Comparison of ENCODE assay signal across 15 mouse cellular contexts in the genomic region with DNA sequence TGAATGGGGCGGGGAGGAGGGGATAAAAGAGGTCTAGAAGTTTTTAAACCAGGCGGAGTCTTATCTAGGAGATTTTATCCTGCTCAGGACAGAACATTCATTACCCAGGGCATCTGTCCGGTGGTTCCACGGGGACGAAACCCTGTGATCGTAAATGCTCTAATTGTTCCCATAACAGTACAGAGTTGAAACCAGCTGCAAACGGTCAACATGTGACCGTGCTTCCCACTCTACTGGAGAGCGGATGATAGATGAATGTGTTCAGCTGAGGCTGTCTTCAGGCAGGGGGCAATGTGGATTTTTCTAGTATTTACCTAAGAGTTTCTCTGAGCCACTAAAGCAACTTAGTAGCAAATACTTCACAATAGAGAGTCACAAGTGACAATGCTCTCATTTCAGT. TPM values are rescaled to one million over a fixed set of nuclear protein-coding genes. Genes with fewer than 3 reads are reported as not detected.
A peak's percentile ranks its signal among the peaks of the same experiment; 100 is the strongest.
DNase-seq lines count a peak whose midpoint lies in the region; ATAC-seq and TF ChIP-seq lines count a peak whose summit lies in the region.
"Had no signal": no experiment of that assay in that cellular context is flagged by ENCODE, and none has a peak within 500 bp of the region (broad histone marks: within the 10 kb centered on the region; RNA-seq: fewer than 3 reads in every experiment).

No protein-coding gene starts in this region.

- H3K27me3 ChIP-seq in heart, embryonic 10.5 days (ENCODE audit: insufficient read depth, poor library complexity, severe bottlenecking) = no peaks in the 10 kb centered on the region
- H3K27me3 ChIP-seq in lung, embryonic 16.5 days (ENCODE audit: control insufficient read depth, insufficient read depth, low read depth, low read length) = no peaks in the 10 kb centered on the region
- H3K27me3 ChIP-seq in embryonic facial prominence, embryonic 15.5 days = no peaks in the 10 kb centered on the region
- no peaks in the 10 kb centered on the region for H3K27me3 ChIP-seq in stomach, postnatal 0 days (ENCODE audit: control insufficient read depth, insufficient read depth, low read length)
- H3K27me3 ChIP-seq: embryonic facial prominence, embryonic 12.5 days; liver, embryonic 12.5 days had no signal

- H3K27ac ChIP-seq in heart, embryonic 10.5 days = peak overlapping the region; percentile 64; the same call in 1 of the 2 replicates
- 0 out of 2 replicates have a peak overlapping the region, but pooled peaks have one; percentile 6 for H3K27ac ChIP-seq in lung, embryonic 16.5 days (ENCODE audit: low read length)
- H3K27ac ChIP-seq in embryonic facial prominence, embryonic 15.5 days (replicated peaks) = 0 out of 2 replicates have a peak overlapping the region, but pooled peaks have one; percentile 22
- no peak overlapping the region for H3K27ac ChIP-seq in stomach, postnatal 0 days (replicated peaks)
- H3K27ac ChIP-seq: left cerebral cortex, adult 2 months; liver, embryonic 12.5 days had no signal

- no peak overlapping the region for H3K4me2 ChIP-seq in lung, embryonic 16.5 days (ENCODE audit: low read depth, low read length)
- peak overlapping the region; percentile 24; the same call in 1 of the 2 replicates for H3K4me2 ChIP-seq in embryonic facial prominence, embryonic 15.5 days (replicated peaks)
- peak overlapping the region; percentile 42 for H3K4me2 ChIP-seq in stomach, postnatal 0 days (replicated peaks; ENCODE audit: low read depth)
- H3K4me2 ChIP-seq: liver, embryonic 12.5 days had no signal

- TF ChIP-seq EP300 in stomach, postnatal 0 days (optimal IDR thresholded peaks at IDR 0.05) = no peak

- no peak for DNase-seq in heart, embryonic 10.5 days (ENCODE audit: low spot score)
- no peak for DNase-seq in heart, adult 18-20 months
- no peak for DNase-seq in lung, adult 18-20 months
- no peak for DNase-seq in stomach, postnatal 0 days (ENCODE audit: low spot score)
- no peak for DNase-seq in gastrocnemius, postnatal 25 days
- no peak for DNase-seq in adrenal gland, postnatal 36 days
- DNase-seq: adrenal gland, postnatal 14 days; cerebellum, adult 18-20 months; right cerebral cortex, postnatal 4 days had no signal

- H3K9me3 ChIP-seq in heart, embryonic 10.5 days = no peaks in the 10 kb centered on the region
- no peaks in the 10 kb centered on the region for H3K9me3 ChIP-seq in lung, embryonic 16.5 days (ENCODE audit: control insufficient read depth, low read length)
- H3K9me3 ChIP-seq in embryonic facial prominence, embryonic 15.5 days (replicated peaks) = no peaks in the 10 kb centered on the region
- H3K9me3 ChIP-seq in stomach, postnatal 0 days (ENCODE audit: control insufficient read depth, low read length) = no peaks in the 10 kb centered on the region
- H3K9me3 ChIP-seq: embryonic facial prominence, embryonic 12.5 days; liver, embryonic 12.5 days had no signal

- peaks cover 35% of the 10 kb centered on the region for H3K4me1 ChIP-seq in heart, embryonic 10.5 days
- H3K4me1 ChIP-seq in lung, embryonic 16.5 days (replicated peaks; ENCODE audit: control insufficient read depth, insufficient read depth, low read length) = peaks cover 10% of the 10 kb centered on the region; the same call in 1 of the 2 replicates
- no peaks in the 10 kb centered on the region for H3K4me1 ChIP-seq in embryonic facial prominence, embryonic 15.5 days
- no peaks in the 10 kb centered on the region for H3K4me1 ChIP-seq in stomach, postnatal 0 days (replicated peaks; ENCODE audit: control insufficient read depth, insufficient read depth)
- H3K4me1 ChIP-seq: liver, embryonic 12.5 days had no signal

- H3K36me3 ChIP-seq in heart, embryonic 10.5 days = no peaks in the 10 kb centered on the region
- no peaks in the 10 kb centered on the region for H3K36me3 ChIP-seq in lung, embryonic 16.5 days (ENCODE audit: control insufficient read depth, insufficient read depth, low read length)
- no peaks in the 10 kb centered on the region for H3K36me3 ChIP-seq in embryonic facial prominence, embryonic 15.5 days
- H3K36me3 ChIP-seq in stomach, postnatal 0 days (ENCODE audit: control insufficient read depth, insufficient read depth, low read length) = no peaks in the 10 kb centered on the region
- H3K36me3 ChIP-seq: embryonic facial prominence, embryonic 12.5 days; liver, embryonic 12.5 days had no signal

- ATAC-seq in lung, embryonic 16.5 days (ENCODE audit: low read depth) = no peak
- no peak for ATAC-seq in embryonic facial prominence, embryonic 15.5 days (ENCODE audit: insufficient number of reproducible peaks, low FRiP score, low TSS enrichment, low read depth)
- no peak; the same call in 1 of the 2 replicates for ATAC-seq in stomach, postnatal 0 days (ENCODE audit: low FRiP score, low TSS enrichment)
- ATAC-seq: forebrain, embryonic 16.5 days; liver, embryonic 12.5 days had no signal

- 33% methylated on average over 9 of the region's 9 CpGs for WGBS in heart, embryonic 10.5 days
- WGBS in lung, embryonic 16.5 days = 11% methylated on average over 9 of the region's 9 CpGs
- WGBS in embryonic facial prominence, embryonic 15.5 days = 23% methylated on average over 9 of the region's 9 CpGs
- 14% methylated on average over 9 of the region's 9 CpGs for WGBS in stomach, postnatal 0 days

- no peak overlapping the region for H3K4me3 ChIP-seq in heart, embryonic 10.5 days
- no peak overlapping the region for H3K4me3 ChIP-seq in lung, embryonic 16.5 days (ENCODE audit: low read length)
- H3K4me3 ChIP-seq in embryonic facial prominence, embryonic 15.5 days (replicated peaks) = no peak overlapping the region; the same call in 1 of the 2 replicates
- H3K4me3 ChIP-seq in stomach, postnatal 0 days (ENCODE audit: low read depth, low read length) = peak overlapping the region; percentile 13; the same call in 1 of the 2 replicates
- H3K4me3 ChIP-seq: embryonic facial prominence, embryonic 12.5 days; left cerebral cortex, adult 2 months; liver, embryonic 12.5 days had no signal

- no peak for TF ChIP-seq CTCF in stomach, postnatal 0 days (IDR thresholded peaks at IDR 0.05; ENCODE audit: low read depth)

- no peak overlapping the region for H3K9ac ChIP-seq in lung, embryonic 16.5 days (ENCODE audit: low read length)
- no peak overlapping the region for H3K9ac ChIP-seq in embryonic facial prominence, embryonic 15.5 days
- no peak overlapping the region for H3K9ac ChIP-seq in stomach, postnatal 0 days (ENCODE audit: low read length)
- H3K9ac ChIP-seq: embryonic facial prominence, embryonic 12.5 days; liver, embryonic 12.5 days had no signal

RNA-seq across cellular contexts. Expression of a gene that starts 6.6 kb away (rescaled TPM):
- 47.5 and 51.3 TPM in 2 replicates for polyA plus RNA-seq in heart, embryonic 10.5 days (2016; fragmentation: Nextera tagmentation; extraction: Ambion mirVana)
- 1 to 10 TPM; 8.3 to 9.3 TPM for total RNA-seq in heart, adult 18-20 months (2021)
- polyA plus RNA-seq in lung, embryonic 16.5 days (2015; fragmentation: Nextera tagmentation; extraction: Ambion mirVana) = 37.8 and 39.7 TPM in 2 replicates
- 47.0 and 49.9 TPM in 2 replicates for polyA plus RNA-seq in embryonic facial prominence, embryonic 15.5 days (2015; fragmentation: Nextera tagmentation; extraction: Ambion mirVana)
- 17.8 and 21.6 TPM in 2 replicates for polyA plus RNA-seq in stomach, postnatal 0 days (2015; fragmentation: Nextera tagmentation; extraction: Ambion mirVana)
- total RNA-seq in gastrocnemius, postnatal 25 days (2021) = 1 to 10 TPM; 5.7 to 6.5 TPM
- total RNA-seq in adrenal gland, postnatal 36 days (2021) = 10 to 100 TPM; 21.0 to 22.0 TPM
